20 mouse cellular contexts compared by ENCODE assay signal in the genomic region with DNA sequence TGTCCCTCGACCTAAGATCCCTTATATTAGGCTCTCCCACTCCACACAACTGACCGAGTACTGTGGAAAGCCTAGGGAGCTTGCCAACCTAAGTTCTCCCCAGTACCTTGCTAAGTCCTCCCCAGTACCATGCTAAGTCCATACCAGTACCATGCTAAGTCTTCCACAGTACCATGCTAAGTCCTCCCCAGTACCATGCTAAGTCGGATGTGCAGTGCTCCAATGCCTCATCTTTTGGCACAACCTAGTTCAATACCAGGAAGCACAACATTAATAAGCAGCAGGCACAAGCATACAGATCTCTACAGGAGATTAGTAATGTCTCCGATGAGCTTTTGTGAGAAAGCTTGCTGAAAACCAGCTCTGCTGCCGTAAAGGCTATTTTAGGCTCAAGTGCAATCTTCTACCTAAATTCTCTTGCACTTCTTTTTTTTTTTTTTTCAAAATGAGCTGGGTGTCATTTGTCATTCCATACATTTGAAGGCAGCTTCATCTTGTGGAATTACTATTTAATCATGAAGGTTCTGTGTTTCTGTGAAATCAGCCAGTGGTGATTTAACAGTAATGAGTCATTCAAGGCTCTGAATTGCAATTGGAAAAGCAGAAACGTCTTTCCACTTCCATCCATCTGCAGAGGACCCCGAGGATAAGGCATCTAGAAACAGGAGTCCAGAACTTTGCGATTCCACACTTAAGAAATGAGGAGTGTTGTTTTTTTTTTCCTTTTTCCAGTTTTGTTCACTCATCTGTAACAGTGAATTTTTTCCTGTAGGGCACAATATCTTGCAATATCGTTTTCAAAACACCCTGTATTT.
"Had no signal": no experiment of that assay in that cellular context is flagged by ENCODE, and none has a peak within 500 bp of the region (broad histone marks: within the 10 kb centered on the region; RNA-seq: fewer than 3 reads in every experiment).

No protein-coding gene starts in this region.

- DNase-seq: kidney, adult 2 months; kidney, postnatal 25 days; left cerebral cortex, postnatal 4 days; liver, embryonic 13.5 days; lung, adult 2 months; lung, postnatal 14 days; lung, postnatal 4 days; right cerebral cortex, adult 18-20 months; right cerebral cortex, postnatal 14 days; right cerebral cortex, postnatal 4 days; thymus, adult 2 months; thymus, postnatal 14 days; thymus, postnatal 4 days had no signal

- H3K27me3 ChIP-seq: liver, embryonic 13.5 days; midbrain, embryonic 13.5 days; neural tube, embryonic 13.5 days had no signal

- H3K36me3 ChIP-seq: liver, embryonic 13.5 days; midbrain, embryonic 13.5 days; neural tube, embryonic 13.5 days had no signal

- H3K9ac ChIP-seq: liver, embryonic 13.5 days; midbrain, embryonic 13.5 days; neural tube, embryonic 13.5 days had no signal

- ATAC-seq: intestine, postnatal 0 days; midbrain, embryonic 13.5 days; midbrain, embryonic 16.5 days had no signal

- H3K27ac ChIP-seq: kidney, postnatal 0 days; liver, embryonic 13.5 days; midbrain, embryonic 13.5 days; neural tube, embryonic 13.5 days; stomach, postnatal 0 days had no signal

- H3K4me2 ChIP-seq: liver, embryonic 13.5 days; midbrain, embryonic 13.5 days; neural tube, embryonic 13.5 days had no signal

- H3K9me3 ChIP-seq: liver, embryonic 13.5 days; midbrain, embryonic 13.5 days; neural tube, embryonic 13.5 days had no signal

- H3K4me3 ChIP-seq: liver, embryonic 13.5 days; midbrain, embryonic 13.5 days; myocyte; neural tube, embryonic 13.5 days had no signal

- H3K4me1 ChIP-seq: liver, embryonic 13.5 days had no signal
